23 mouse cellular contexts compared by ENCODE assay signal in genomic region chr11:3510321-3510720, GRCm38 (mm10). TPM values are rescaled to one million over a fixed set of nuclear protein-coding genes. Genes with fewer than 3 reads are reported as not detected.
DNase-seq lines count a peak whose midpoint lies in the region; ATAC-seq and TF ChIP-seq lines count a peak whose summit lies in the region.
"Had no signal": no experiment of that assay in that cellular context is flagged by ENCODE, and none has a peak within 500 bp of the region (broad histone marks: within the 10 kb centered on the region; RNA-seq: fewer than 3 reads in every experiment).

No protein-coding gene starts in this region.

- peak overlapping the region; percentile 82; the same call in 1 of the 2 replicates for H3K27ac ChIP-seq in gastrocnemius, adult 2 months
- peak overlapping the region; percentile 37 for H3K27ac ChIP-seq in intestine, postnatal 0 days (ENCODE audit: low read depth, low read length)
- no peak overlapping the region; the same call in 1 of the 2 replicates for H3K27ac ChIP-seq in intestine, embryonic 16.5 days (ENCODE audit: low read length)
- H3K27ac ChIP-seq in liver, embryonic 12.5 days: no peak overlapping the region
- peak overlapping the region; percentile 97 for H3K27ac ChIP-seq in olfactory bulb, adult 2 months (ENCODE audit: insufficient read depth, low read depth, low read length)
- H3K27ac ChIP-seq in cerebellum, adult 2 months (ENCODE audit: insufficient read depth, low read length): no peak overlapping the region
- H3K27ac ChIP-seq: forebrain, embryonic 10.5 days; hindbrain, embryonic 10.5 days; macrophage; midbrain, embryonic 13.5 days had no signal

- TF ChIP-seq CTCF in gastrocnemius, adult 2 months (IDR thresholded peaks at IDR 0.05): no peak
- TF ChIP-seq CTCF in intestine, postnatal 0 days (IDR thresholded peaks at IDR 0.05; ENCODE audit: low read depth): no peak
- no peak for TF ChIP-seq CTCF in olfactory bulb, adult 2 months (IDR thresholded peaks at IDR 0.05; ENCODE audit: insufficient read depth, low read depth, low read length)
- no peak for TF ChIP-seq CTCF in cerebellum, adult 2 months (IDR thresholded peaks at IDR 0.05; ENCODE audit: borderline replicate concordance, insufficient read depth, low read depth, low read length)

- H3K4me3 ChIP-seq in gastrocnemius, adult 2 months: no peak overlapping the region
- H3K4me3 ChIP-seq in intestine, postnatal 0 days (ENCODE audit: low read depth, low read length): no peak overlapping the region
- no peak overlapping the region for H3K4me3 ChIP-seq in intestine, embryonic 16.5 days (ENCODE audit: low read length)
- no peak overlapping the region for H3K4me3 ChIP-seq in liver, embryonic 12.5 days
- no peak overlapping the region for H3K4me3 ChIP-seq in olfactory bulb, adult 2 months (ENCODE audit: insufficient read depth, low read depth, low read length)
- H3K4me3 ChIP-seq in cerebellum, adult 2 months (replicated peaks; ENCODE audit: insufficient read depth, low read depth, low read length): no peak overlapping the region
- H3K4me3 ChIP-seq: forebrain, embryonic 10.5 days; hindbrain, embryonic 10.5 days; midbrain, embryonic 13.5 days had no signal

- WGBS in intestine, postnatal 0 days: 45% methylated on average over 2 of the region's 2 CpGs
- 74% methylated on average over 2 of the region's 2 CpGs for WGBS in intestine, embryonic 16.5 days
- WGBS in liver, embryonic 12.5 days (ENCODE audit: insufficient replicate concordance): 13% methylated on average over 2 of the region's 2 CpGs
- WGBS in olfactory bulb, adult 2 months: 79% methylated on average over 2 of the region's 2 CpGs
- WGBS in cerebellum, adult 2 months: 85% methylated on average over 2 of the region's 2 CpGs

- H3K27me3 ChIP-seq in intestine, postnatal 0 days (replicated peaks; ENCODE audit: control insufficient read depth, insufficient read depth, low read length): no peaks in the 10 kb centered on the region
- H3K27me3 ChIP-seq in intestine, embryonic 16.5 days (replicated peaks; ENCODE audit: control insufficient read depth, insufficient read depth, low read length): no peaks in the 10 kb centered on the region
- peaks cover 22% of the 10 kb centered on the region for H3K27me3 ChIP-seq in liver, embryonic 12.5 days (replicated peaks)
- H3K27me3 ChIP-seq in cerebellum, adult 2 months (ENCODE audit: control insufficient read depth, insufficient read depth, low read length): no peaks in the 10 kb centered on the region

- H3K4me1 ChIP-seq in intestine, postnatal 0 days (replicated peaks; ENCODE audit: control insufficient read depth, insufficient read depth, low read length): peaks cover 5% of the 10 kb centered on the region; the same call in 1 of the 2 replicates
- H3K4me1 ChIP-seq in intestine, embryonic 16.5 days (ENCODE audit: control insufficient read depth, insufficient read depth, low read length): peaks cover 13% of the 10 kb centered on the region
- peaks cover 36% of the 10 kb centered on the region for H3K4me1 ChIP-seq in liver, embryonic 12.5 days
- peaks cover 32% of the 10 kb centered on the region for H3K4me1 ChIP-seq in olfactory bulb, adult 2 months (ENCODE audit: control insufficient read depth, insufficient read depth, low read length)
- peaks cover 27% of the 10 kb centered on the region for H3K4me1 ChIP-seq in cerebellum, adult 2 months (ENCODE audit: control insufficient read depth, insufficient read depth, low read length)

- H3K4me2 ChIP-seq in intestine, postnatal 0 days (replicated peaks; ENCODE audit: low read depth): no peak overlapping the region
- no peak overlapping the region for H3K4me2 ChIP-seq in intestine, embryonic 16.5 days (ENCODE audit: low read depth, low read length)
- 0 out of 2 replicates have a peak overlapping the region, but pooled peaks have one; percentile 7 for H3K4me2 ChIP-seq in liver, embryonic 12.5 days
- H3K4me2 ChIP-seq: lung, embryonic 14.5 days; midbrain, embryonic 13.5 days had no signal

- H3K36me3 ChIP-seq in intestine, postnatal 0 days (ENCODE audit: control insufficient read depth, insufficient read depth): no peaks in the 10 kb centered on the region
- no peaks in the 10 kb centered on the region for H3K36me3 ChIP-seq in intestine, embryonic 16.5 days (ENCODE audit: control insufficient read depth, insufficient read depth, low read length)
- no peaks in the 10 kb centered on the region for H3K36me3 ChIP-seq in liver, embryonic 12.5 days
- H3K36me3 ChIP-seq: forebrain, embryonic 10.5 days; hindbrain, embryonic 10.5 days; midbrain, embryonic 13.5 days had no signal

- H3K9me3 ChIP-seq in intestine, postnatal 0 days (ENCODE audit: control insufficient read depth): no peaks in the 10 kb centered on the region
- H3K9me3 ChIP-seq in intestine, embryonic 16.5 days (ENCODE audit: control insufficient read depth, low read length): no peaks in the 10 kb centered on the region
- H3K9me3 ChIP-seq in liver, embryonic 12.5 days (replicated peaks): no peaks in the 10 kb centered on the region
- H3K9me3 ChIP-seq: forebrain, embryonic 10.5 days; hindbrain, embryonic 10.5 days; midbrain, embryonic 13.5 days had no signal

- intact Hi-C loops in gastrocnemius, adult 2 months (cut with DNase I): loop anchor here (5.0 to 10.0 kb wide), 2 partner anchors 126 to 163 kb away; no protein-coding TSS in a partner anchor

- DNase-seq in gastrocnemius, adult 2 months: no peak
- no peak for DNase-seq in gastrocnemius, postnatal 10 days
- DNase-seq in cerebellum, adult 2 months: no peak
- DNase-seq in cerebellum, adult 8-10 months: no peak
- DNase-seq: adrenal gland, postnatal 25 days; cerebellum, adult 11-12 months; cerebellum, postnatal 36 days; kidney, postnatal 25 days; left cerebral cortex, postnatal 4 days; lung, embryonic 14.5 days; thymus, postnatal 14 days had no signal

- no peak overlapping the region for H3K9ac ChIP-seq in intestine, postnatal 0 days (ENCODE audit: low read depth, low read length)
- no peak overlapping the region for H3K9ac ChIP-seq in intestine, embryonic 16.5 days (ENCODE audit: low read depth, low read length)
- H3K9ac ChIP-seq in liver, embryonic 12.5 days: no peak overlapping the region
- H3K9ac ChIP-seq: lung, embryonic 14.5 days; midbrain, embryonic 13.5 days had no signal

- no peak for TF ChIP-seq POLR2A in olfactory bulb, adult 2 months (IDR thresholded peaks at IDR 0.05; ENCODE audit: insufficient read depth, low read depth, low read length)
- no peak for TF ChIP-seq POLR2A in cerebellum, adult 2 months (IDR thresholded peaks at IDR 0.05; ENCODE audit: borderline replicate concordance, insufficient read depth, low read length)

- ATAC-seq in intestine, postnatal 0 days: no peak
- no peak for ATAC-seq in intestine, embryonic 16.5 days
- ATAC-seq in liver, embryonic 12.5 days: no peak
- ATAC-seq: CD4-positive, CD25-positive, alpha-beta regulatory T cell, adult 4 months; midbrain, embryonic 13.5 days had no signal

RNA-seq across cellular contexts. Expression of gene Selenom, which starts 4.2 kb away (rescaled TPM):
- 10 to 100 TPM; 11.6 to 17.5 TPM for total RNA-seq in gastrocnemius, adult 2 months (2021)
- total RNA-seq in gastrocnemius, postnatal 10 days (2021): 10 to 100 TPM; 44.4 to 56.3 TPM
- 283 and 284 TPM in 2 replicates for polyA plus RNA-seq in intestine, postnatal 0 days (2015; fragmentation: Nextera tagmentation; extraction: Ambion mirVana)
- 182 and 185 TPM in 2 replicates for polyA plus RNA-seq in intestine, embryonic 16.5 days (2015; fragmentation: Nextera tagmentation; extraction: Ambion mirVana)
- polyA plus RNA-seq in liver, embryonic 12.5 days (2016; fragmentation: Nextera tagmentation; extraction: Ambion mirVana): 18.4 and 19.6 TPM in 2 replicates
- not detected in 2 replicates for polyA plus RNA-seq in olfactory bulb, adult 2 months (2012; ENCODE audit: insufficient read depth, insufficient read length, low replicate concordance, missing spikeins)
- 889 and 965 TPM in 2 replicates for polyA plus RNA-seq in cerebellum, adult 2 months (2012; rRNA removed)

RNA-seq across cellular contexts. Expression of gene Inpp5j, which starts 5.7 kb away (rescaled TPM):
- total RNA-seq in gastrocnemius, adult 2 months (2021): 1 to 10 TPM; 2.3 to 5.7 TPM
- total RNA-seq in gastrocnemius, postnatal 10 days (2021): 1 to 10 TPM; 1.8 to 2.2 TPM
- 6.8 and 6.9 TPM in 2 replicates for polyA plus RNA-seq in intestine, postnatal 0 days (2015; fragmentation: Nextera tagmentation; extraction: Ambion mirVana)
- 5.6 and 5.9 TPM in 2 replicates for polyA plus RNA-seq in intestine, embryonic 16.5 days (2015; fragmentation: Nextera tagmentation; extraction: Ambion mirVana)
- polyA plus RNA-seq in liver, embryonic 12.5 days (2016; fragmentation: Nextera tagmentation; extraction: Ambion mirVana): 0.17 and 0.36 TPM in 2 replicates
- not detected in 2 replicates for polyA plus RNA-seq in olfactory bulb, adult 2 months (2012; ENCODE audit: insufficient read depth, insufficient read length, low replicate concordance, missing spikeins)
- 103 and 106 TPM in 2 replicates for polyA plus RNA-seq in cerebellum, adult 2 months (2012; rRNA removed)
- total RNA-seq: liver, adult 2 months had no signal

RNA-seq across cellular contexts. Expression of gene Pla2g3, which starts 22.2 kb away (rescaled TPM):
- not detected for total RNA-seq in gastrocnemius, adult 2 months (2021)
- under 1 TPM in 1 of 2 experiments, not detected in 1; 0.09 TPM for total RNA-seq in gastrocnemius, postnatal 10 days (2021)
- polyA plus RNA-seq in intestine, postnatal 0 days (2015; fragmentation: Nextera tagmentation; extraction: Ambion mirVana): 0.17 and 0.30 TPM in 2 replicates
- polyA plus RNA-seq in intestine, embryonic 16.5 days (2015; fragmentation: Nextera tagmentation; extraction: Ambion mirVana): 0.33 and 0.43 TPM in 2 replicates
- 0.06 and 0.24 TPM in 2 replicates for polyA plus RNA-seq in liver, embryonic 12.5 days (2016; fragmentation: Nextera tagmentation; extraction: Ambion mirVana)
- not detected in 2 replicates for polyA plus RNA-seq in olfactory bulb, adult 2 months (2012; ENCODE audit: insufficient read depth, insufficient read length, low replicate concordance, missing spikeins)
- 3.8 and 4.0 TPM in 2 replicates for polyA plus RNA-seq in cerebellum, adult 2 months (2012; rRNA removed)
- total RNA-seq: ES-E14; gastrocnemius, adult 18-20 months; liver, adult 2 months had no signal
- polyA plus RNA-seq: macrophage had no signal

RNA-seq across cellular contexts. Expression of gene Smtn, which starts 30.1 kb away (rescaled TPM):
- total RNA-seq in gastrocnemius, adult 2 months (2021): 100 to 1,000 TPM in 1 of 2 experiments, 10 to 100 TPM in 1; 70.3 to 119 TPM
- 100 to 1,000 TPM; 182 to 198 TPM for total RNA-seq in gastrocnemius, postnatal 10 days (2021)
- polyA plus RNA-seq in intestine, postnatal 0 days (2015; fragmentation: Nextera tagmentation; extraction: Ambion mirVana): 75.1 and 82.9 TPM in 2 replicates
- polyA plus RNA-seq in intestine, embryonic 16.5 days (2015; fragmentation: Nextera tagmentation; extraction: Ambion mirVana): 78.2 and 80.1 TPM in 2 replicates
- 16.9 and 18.2 TPM in 2 replicates for polyA plus RNA-seq in liver, embryonic 12.5 days (2016; fragmentation: Nextera tagmentation; extraction: Ambion mirVana)
- not detected in 2 replicates for polyA plus RNA-seq in olfactory bulb, adult 2 months (2012; ENCODE audit: insufficient read depth, insufficient read length, low replicate concordance, missing spikeins)
- polyA plus RNA-seq in cerebellum, adult 2 months (2012; rRNA removed): 6.1 and 6.9 TPM in 2 replicates

RNA-seq across cellular contexts. Expression of gene Rnf185, which starts 58.2 kb away (rescaled TPM):
- total RNA-seq in gastrocnemius, adult 2 months (2021): 10 to 100 TPM; 18.9 to 19.4 TPM
- 10 to 100 TPM; 19.6 to 21.3 TPM for total RNA-seq in gastrocnemius, postnatal 10 days (2021)
- polyA plus RNA-seq in intestine, postnatal 0 days (2015; fragmentation: Nextera tagmentation; extraction: Ambion mirVana): 31.1 and 32.0 TPM in 2 replicates
- 34.1 and 36.1 TPM in 2 replicates for polyA plus RNA-seq in intestine, embryonic 16.5 days (2015; fragmentation: Nextera tagmentation; extraction: Ambion mirVana)
- polyA plus RNA-seq in liver, embryonic 12.5 days (2016; fragmentation: Nextera tagmentation; extraction: Ambion mirVana): 9.4 and 9.6 TPM in 2 replicates
- not detected in 2 replicates for polyA plus RNA-seq in olfactory bulb, adult 2 months (2012; ENCODE audit: insufficient read depth, insufficient read length, low replicate concordance, missing spikeins)
- polyA plus RNA-seq in cerebellum, adult 2 months (2012; rRNA removed): 38.1 and 39.3 TPM in 2 replicates

Comparison
In these comparisons a context has a peak if more than half of its experiments do, and no peak if none do; other contexts are left out.
1. H3K27ac ChIP-seq: peak in gastrocnemius, adult 2 months (single experiment), intestine, postnatal 0 days (single experiment) and olfactory bulb, adult 2 months (single experiment); none in intestine, embryonic 16.5 days (single experiment), liver, embryonic 12.5 days (single experiment) and cerebellum, adult 2 months (single experiment).
2. RNA of gene Selenom, which starts 4.2 kb away (polyA plus RNA-seq): 889 to 965 TPM in cerebellum, adult 2 months, 283 to 284 TPM in intestine, postnatal 0 days, 182 to 185 TPM in intestine, embryonic 16.5 days and 18.4 to 19.6 TPM in liver, embryonic 12.5 days; not detected in olfactory bulb, adult 2 months; every median in the first group is over 10 times any median in the second.